Mouse (Mus musculus): Measurements from ENCODE around the gene Wbp1l. TPM values are rescaled to one million over a fixed set of nuclear protein-coding genes. Genes with fewer than 3 reads are reported as not detected.

Wbp1l gene
- total and polyA plus RNA-seq, 2 experiments from 2014 or later = 27.1 to 44.8 TPM

- no peak overlapping the region for H3K27ac ChIP-seq (ENCODE audit: low read depth, low read length)
- H3K9me3 ChIP-seq (ENCODE audit: low read length) = no peaks in the 10 kb centered on the region
- no peak overlapping the region for H3K4me3 ChIP-seq (ENCODE audit: low read depth, low read length)
- no peak overlapping the region for H3K4me2 ChIP-seq (ENCODE audit: low read depth, low read length, poor library complexity, severe bottlenecking)
- peaks cover 3% of the 10 kb centered on the region; the same call in 1 of the 2 replicates for H3K4me1 ChIP-seq (ENCODE audit: insufficient read depth, low read length)
- WGBS = 89% methylated on average over 5 of the region's 5 CpGs
- H3K27me3 ChIP-seq (ENCODE audit: insufficient read depth, low read length) = no peaks in the 10 kb centered on the region
- ATAC-seq (ENCODE audit: low FRiP score) = no peak
- H3K9ac ChIP-seq (replicated peaks; ENCODE audit: low read length, poor library complexity, severe bottlenecking) = no peak overlapping the region
- TF ChIP-seq CTCF (IDR thresholded peaks at IDR 0.05) = no peak
- DNase-seq (ENCODE audit: low spot score) = no peak
- no peaks in the 10 kb centered on the region for H3K36me3 ChIP-seq (ENCODE audit: insufficient read depth, low read length)
Measured at GRCm38 (mm10) chr19:46669802-46670201, 70.9 kb downstream of the Wbp1l start.

- Histone ChIP-seq H3K4me3 (ENCODE audit: low read depth, low read length) (no peak overlapping the region), H3K9me3 (ENCODE audit: low read length) (no peaks in the 10 kb centered on the region), H3K4me1 (ENCODE audit: insufficient read depth, low read length) (no peaks in the 10 kb centered on the region), H3K9ac (replicated peaks; ENCODE audit: low read length, poor library complexity, severe bottlenecking) (no peak overlapping the region), H3K27ac (ENCODE audit: low read depth, low read length) (no peak overlapping the region), H3K27me3 (ENCODE audit: insufficient read depth, low read length) (no peaks in the 10 kb centered on the region), H3K36me3 (ENCODE audit: insufficient read depth, low read length) (no peaks in the 10 kb centered on the region), H3K4me2 (ENCODE audit: low read depth, low read length, poor library complexity, severe bottlenecking) (no peak overlapping the region)
- 37% methylated on average over 13 of the region's 13 CpGs for WGBS
- peak; percentile 77 for DNase-seq (ENCODE audit: low spot score)
- peak; percentile 89 for TF ChIP-seq CTCF (IDR thresholded peaks at IDR 0.05)
- ATAC-seq (ENCODE audit: low FRiP score) = no peak
Measured at GRCm38 (mm10) chr19:46670691-46671090, 71.8 kb downstream of the Wbp1l start.

- DNase-seq (ENCODE audit: low spot score) = no peak
- Histone ChIP-seq H3K4me3 (ENCODE audit: low read depth, low read length) (no peak within 1 kb of the TSS), H3K4me1 (ENCODE audit: insufficient read depth, low read length) (no peaks in the 10 kb centered on the region), H3K36me3 (ENCODE audit: insufficient read depth, low read length) (no peaks in the 10 kb centered on the region), H3K4me2 (ENCODE audit: low read depth, low read length, poor library complexity, severe bottlenecking) (no peak within 1 kb of the TSS), H3K27ac (ENCODE audit: low read depth, low read length) (no peak within 1 kb of the TSS), H3K9me3 (ENCODE audit: low read length) (no peaks in the 10 kb centered on the region), H3K27me3 (ENCODE audit: insufficient read depth, low read length) (no peaks in the 10 kb centered on the region), H3K9ac (replicated peaks; ENCODE audit: low read length, poor library complexity, severe bottlenecking) (no peak within 1 kb of the TSS)
- ATAC-seq (ENCODE audit: low FRiP score) = no peak
- TF ChIP-seq CTCF (IDR thresholded peaks at IDR 0.05) = no peak
- WGBS = 68% methylated on average over 5 of the region's 5 CpGs
Measured at GRCm38 (mm10) chr19:46672766-46673418, 74.0 kb downstream of the Wbp1l start, which contains the start of gene Cyp17a1. Cyp17a1 (minus strand) TSS chr19:46673172.

- DNase-seq (ENCODE audit: low spot score) = no peak
- 85% methylated on average over 3 of the region's 3 CpGs for WGBS
- no peak for ATAC-seq (ENCODE audit: low FRiP score)
- H3K4me3 ChIP-seq (ENCODE audit: low read depth, low read length) = no peak overlapping the region
- H3K4me1 ChIP-seq (ENCODE audit: insufficient read depth, low read length) = no peaks in the 10 kb centered on the region
- no peaks in the 10 kb centered on the region for H3K9me3 ChIP-seq (ENCODE audit: low read length)
- no peak overlapping the region for H3K4me2 ChIP-seq (ENCODE audit: low read depth, low read length, poor library complexity, severe bottlenecking)
- H3K36me3 ChIP-seq (ENCODE audit: insufficient read depth, low read length) = no peaks in the 10 kb centered on the region
- TF ChIP-seq CTCF (IDR thresholded peaks at IDR 0.05) = no peak
- no peaks in the 10 kb centered on the region for H3K27me3 ChIP-seq (ENCODE audit: insufficient read depth, low read length)
- H3K27ac ChIP-seq (ENCODE audit: low read depth, low read length) = no peak overlapping the region
- no peak overlapping the region for H3K9ac ChIP-seq (replicated peaks; ENCODE audit: low read length, poor library complexity, severe bottlenecking)
Measured at GRCm38 (mm10) chr19:46675641-46676040, 76.8 kb downstream of the Wbp1l start.

- Histone ChIP-seq H3K4me1 (ENCODE audit: insufficient read depth, low read length) (no peaks in the 10 kb centered on the region), H3K9ac (replicated peaks; ENCODE audit: low read length, poor library complexity, severe bottlenecking) (no peak overlapping the region), H3K27ac (ENCODE audit: low read depth, low read length) (no peak overlapping the region), H3K4me2 (ENCODE audit: low read depth, low read length, poor library complexity, severe bottlenecking) (no peak overlapping the region), H3K36me3 (ENCODE audit: insufficient read depth, low read length) (no peaks in the 10 kb centered on the region), H3K27me3 (ENCODE audit: insufficient read depth, low read length) (no peaks in the 10 kb centered on the region), H3K9me3 (ENCODE audit: low read length) (no peaks in the 10 kb centered on the region), H3K4me3 (ENCODE audit: low read depth, low read length) (no peak overlapping the region)
- DNase-seq (ENCODE audit: low spot score) = no peak
- ATAC-seq (ENCODE audit: low FRiP score) = no peak
- no peak for TF ChIP-seq CTCF (IDR thresholded peaks at IDR 0.05)
- 67% methylated on average over 12 of the region's 12 CpGs for WGBS
Measured at GRCm38 (mm10) chr19:46679720-46680383, 81.0 kb downstream of the Wbp1l start.
